In the genomic region with DNA sequence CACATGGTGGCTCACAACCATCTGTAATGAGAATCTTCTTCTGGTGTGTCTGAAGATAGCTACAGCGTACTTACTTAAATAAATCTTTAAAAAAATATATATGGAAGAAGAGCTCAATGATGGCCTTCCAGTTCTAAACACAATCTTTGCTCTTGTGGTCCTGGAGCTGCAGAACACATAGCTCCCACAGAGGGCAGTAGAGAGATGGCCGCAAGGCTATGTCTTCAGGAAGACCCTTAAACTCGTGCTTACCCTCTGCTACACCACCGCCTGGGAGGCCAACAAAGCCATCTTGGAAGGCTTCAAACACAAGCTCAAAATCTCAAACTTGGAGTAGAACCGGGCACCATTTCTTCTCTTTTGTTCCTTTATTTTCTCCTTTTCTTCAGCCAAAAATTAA, we compare ENCODE assay signal across 11 mouse cellular contexts. TPM values are rescaled to one million over a fixed set of nuclear protein-coding genes. Genes with fewer than 3 reads are reported as not detected.
A peak's percentile ranks its signal among the peaks of the same experiment; 100 is the strongest.
DNase-seq lines count a peak whose midpoint lies in the region; ATAC-seq and TF ChIP-seq lines count a peak whose summit lies in the region.
"Had no signal": no experiment of that assay in that cellular context is flagged by ENCODE, and none has a peak within 500 bp of the region (broad histone marks: within the 10 kb centered on the region; RNA-seq: fewer than 3 reads in every experiment).

No protein-coding gene starts in this region.

- TF ChIP-seq EP300 in heart, adult 2 months (IDR thresholded peaks at IDR 0.05; ENCODE audit: insufficient read depth, low read depth, low read length) = no peak
- no peak for TF ChIP-seq EP300 in lung, postnatal 0 days (IDR thresholded peaks at IDR 0.05)
- no peak for TF ChIP-seq EP300 in stomach, postnatal 0 days (optimal IDR thresholded peaks at IDR 0.05)

- H3K36me3 ChIP-seq in heart, adult 2 months (ENCODE audit: control insufficient read depth, insufficient read depth, low read length) = no peaks in the 10 kb centered on the region
- H3K36me3 ChIP-seq in lung, postnatal 0 days (ENCODE audit: insufficient read depth, low read length) = no peaks in the 10 kb centered on the region
- H3K36me3 ChIP-seq in stomach, postnatal 0 days (ENCODE audit: control insufficient read depth, insufficient read depth, low read length) = no peaks in the 10 kb centered on the region
- H3K36me3 ChIP-seq: forebrain, embryonic 12.5 days; heart, embryonic 15.5 days; neural tube, embryonic 13.5 days had no signal

- peak; percentile 65 for TF ChIP-seq CTCF in heart, adult 2 months (IDR thresholded peaks at IDR 0.05)
- TF ChIP-seq CTCF in lung, postnatal 0 days (IDR thresholded peaks at IDR 0.05) = peak; percentile 62
- peak; percentile 61 for TF ChIP-seq CTCF in stomach, postnatal 0 days (IDR thresholded peaks at IDR 0.05; ENCODE audit: low read depth)

- ATAC-seq in lung, postnatal 0 days = no peak
- no peak for ATAC-seq in stomach, postnatal 0 days (ENCODE audit: low FRiP score, low TSS enrichment)

- H3K27me3 ChIP-seq in heart, adult 2 months (ENCODE audit: control insufficient read depth, insufficient read depth, low read length) = no peaks in the 10 kb centered on the region
- H3K27me3 ChIP-seq in lung, postnatal 0 days (replicated peaks; ENCODE audit: insufficient read depth, low read length) = no peaks in the 10 kb centered on the region
- H3K27me3 ChIP-seq in stomach, postnatal 0 days (ENCODE audit: control insufficient read depth, insufficient read depth, low read length) = no peaks in the 10 kb centered on the region

- H3K4me3 ChIP-seq in heart, adult 2 months = no peak overlapping the region
- H3K4me3 ChIP-seq in lung, postnatal 0 days (ENCODE audit: low read depth, low read length) = no peak overlapping the region
- no peak overlapping the region for H3K4me3 ChIP-seq in stomach, postnatal 0 days (ENCODE audit: low read depth, low read length)
- H3K4me3 ChIP-seq: forebrain, embryonic 12.5 days; heart, embryonic 15.5 days; neural tube, embryonic 13.5 days had no signal

- intact Hi-C loops in heart, adult 2 months (cut with DNase I) = no loop called here
- intact Hi-C loops in heart, postnatal 36 days (cut with DNase I) = no loop called here

- no peaks in the 10 kb centered on the region for H3K79me2 ChIP-seq in heart, adult 2 months (replicated peaks; ENCODE audit: control insufficient read depth, insufficient read depth, low read length)

- H3K27ac ChIP-seq in heart, adult 2 months = no peak overlapping the region
- H3K27ac ChIP-seq in lung, postnatal 0 days (ENCODE audit: low read length) = no peak overlapping the region
- no peak overlapping the region for H3K27ac ChIP-seq in stomach, postnatal 0 days (replicated peaks)
- H3K27ac ChIP-seq: forebrain, embryonic 12.5 days; heart, embryonic 15.5 days; neural tube, embryonic 13.5 days had no signal

- H3K4me1 ChIP-seq in heart, adult 2 months (ENCODE audit: control insufficient read depth, insufficient read depth, low read length) = no peaks in the 10 kb centered on the region
- no peaks in the 10 kb centered on the region for H3K4me1 ChIP-seq in lung, postnatal 0 days (ENCODE audit: insufficient read depth, low read depth, low read length)
- no peaks in the 10 kb centered on the region for H3K4me1 ChIP-seq in stomach, postnatal 0 days (replicated peaks; ENCODE audit: control insufficient read depth, insufficient read depth)
- H3K4me1 ChIP-seq: forebrain, embryonic 12.5 days; heart, embryonic 15.5 days; neural tube, embryonic 13.5 days had no signal

- TF ChIP-seq POLR2A in heart, adult 2 months (IDR thresholded peaks at IDR 0.05; ENCODE audit: insufficient read depth, low read depth, low read length) = no peak

- no peaks in the 10 kb centered on the region for H3K9me3 ChIP-seq in lung, postnatal 0 days (ENCODE audit: low read length)
- H3K9me3 ChIP-seq in stomach, postnatal 0 days (ENCODE audit: control insufficient read depth, low read length) = no peaks in the 10 kb centered on the region
- H3K9me3 ChIP-seq: forebrain, embryonic 12.5 days; heart, embryonic 15.5 days; neural tube, embryonic 13.5 days had no signal

- no peak overlapping the region for H3K9ac ChIP-seq in heart, adult 2 months (ENCODE audit: low read depth, low read length)
- no peak overlapping the region for H3K9ac ChIP-seq in lung, postnatal 0 days (replicated peaks; ENCODE audit: low read depth)
- H3K9ac ChIP-seq in stomach, postnatal 0 days (ENCODE audit: low read length) = no peak overlapping the region
- H3K9ac ChIP-seq: forebrain, embryonic 12.5 days; heart, embryonic 15.5 days; neural tube, embryonic 13.5 days had no signal

- 50% methylated on average over 5 of the region's 5 CpGs for WGBS in heart, adult 2 months
- WGBS in lung, postnatal 0 days = 50% methylated on average over 5 of the region's 5 CpGs
- 53% methylated on average over 5 of the region's 5 CpGs for WGBS in stomach, postnatal 0 days

- no peak for DNase-seq in heart, adult 2 months
- no peak for DNase-seq in heart, postnatal 36 days
- peak; percentile 13 for DNase-seq in lung, postnatal 0 days (ENCODE audit: low spot score)
- no peak for DNase-seq in lung, postnatal 25 days (ENCODE audit: low spot score)
- peak; percentile 44 for DNase-seq in embryo, embryonic 11 days
- no peak for DNase-seq in stomach, postnatal 0 days (ENCODE audit: low spot score)
- DNase-seq in cerebellum, adult 11 months = no peak
- no peak for DNase-seq in spleen, postnatal 10 days (ENCODE audit: low spot score in 2 of 2)

- no peak overlapping the region for H3K4me2 ChIP-seq in lung, postnatal 0 days (replicated peaks; ENCODE audit: low read depth, low read length)
- H3K4me2 ChIP-seq in stomach, postnatal 0 days (replicated peaks; ENCODE audit: low read depth) = no peak overlapping the region
- H3K4me2 ChIP-seq: forebrain, embryonic 12.5 days; heart, embryonic 15.5 days; neural tube, embryonic 13.5 days had no signal

RNA-seq across cellular contexts. Expression of gene Bend7, which starts 6.4 kb away (rescaled TPM):
- total RNA-seq in heart, adult 2 months (2021) = 1 to 10 TPM; 4.5 to 5.5 TPM
- polyA plus RNA-seq in heart, adult 2 months (2012; rRNA removed) = 2.9 and 3.9 TPM in 2 replicates
- 1 to 10 TPM; 6.0 to 6.8 TPM for total RNA-seq in heart, postnatal 36 days (2021)
- polyA plus RNA-seq in lung, postnatal 0 days (2015; fragmentation: Nextera tagmentation; extraction: Ambion mirVana) = 31.9 and 35.7 TPM in 2 replicates
- 4.4 and 4.5 TPM in 2 replicates for polyA plus RNA-seq in stomach, postnatal 0 days (2015; fragmentation: Nextera tagmentation; extraction: Ambion mirVana)

RNA-seq across cellular contexts. Expression of gene Prpf18, which starts 59.3 kb away (rescaled TPM):
- 10 to 100 TPM; 29.0 to 34.7 TPM for total RNA-seq in heart, adult 2 months (2021)
- 11.4 and 23.9 TPM in 2 replicates for polyA plus RNA-seq in heart, adult 2 months (2012; rRNA removed)
- total RNA-seq in heart, postnatal 36 days (2021) = 10 to 100 TPM; 35.1 to 37.8 TPM
- polyA plus RNA-seq in lung, postnatal 0 days (2015; fragmentation: Nextera tagmentation; extraction: Ambion mirVana) = 39.2 and 46.5 TPM in 2 replicates
- 15.5 and 15.6 TPM in 2 replicates for polyA plus RNA-seq in stomach, postnatal 0 days (2015; fragmentation: Nextera tagmentation; extraction: Ambion mirVana)

Comparison
In these comparisons a context has a peak if more than half of its experiments do, and no peak if none do; other contexts are left out.
1. DNase-seq: peak in lung, postnatal 0 days (single experiment) and embryo, embryonic 11 days (single experiment); none in heart, adult 2 months (0 of 2), heart, postnatal 36 days (0 of 2), lung, postnatal 25 days (single experiment), stomach, postnatal 0 days (single experiment), cerebellum, adult 11 months (single experiment) and spleen, postnatal 10 days (0 of 2).
2. Peak in every context shown above with its lines, with median percentiles within 50 percentile points of each other: CTCF ChIP-seq.